ENCODE assay signal across 8 mouse cellular contexts in genomic region chr10:31445291-31446124, GRCm38 (mm10). TPM values are rescaled to one million over a fixed set of nuclear protein-coding genes. Genes with fewer than 3 reads are reported as not detected.
DNase-seq lines count a peak whose midpoint lies in the region; ATAC-seq lines count a peak whose summit lies in the region.

Tpd52l1 (minus strand) TSS chr10:31445958.

- peak; percentile 90 for ATAC-seq in megakaryocyte, adult 5-6 weeks (ENCODE audit: poor library complexity, severe bottlenecking)

- DNase-seq in adrenal gland, adult 8-10 months = peak; percentile 87
- peak; percentile 92 for DNase-seq in embryo, embryonic 10 days (ENCODE audit: low spot score)
- DNase-seq in gastrocnemius, postnatal 25 days = peak; percentile 77
- peak; percentile 38 for DNase-seq in induced T-regulatory cell, adult 2 months (ENCODE audit: low read depth)
- peak; percentile 71 to 73 for DNase-seq in left cerebral cortex, adult 8-10 months (ENCODE audit: low spot score in 2 of 2)
- peak; percentile 84 to 90 for DNase-seq in right cerebral cortex, postnatal 10 days (ENCODE audit: low spot score in 2 of 2)
- peak; percentile 80 to 86 for DNase-seq in urinary bladder, postnatal 4 days (ENCODE audit: low spot score in 2 of 2)

RNA-seq across cellular contexts. Expression of gene Tpd52l1, which starts in this region (rescaled TPM):
- total RNA-seq in adrenal gland, adult 8-10 months (2022) = 10 to 100 TPM; 46.2 to 55.3 (median 50.9) TPM
- total RNA-seq in gastrocnemius, postnatal 25 days (2021) = 10 to 100 TPM; 15.9 to 19.7 TPM
- 10 to 100 TPM; 24.8 to 31.1 (median 28.1) TPM for total RNA-seq in left cerebral cortex, adult 8-10 months (2022)
- total RNA-seq in megakaryocyte, adult 5-6 weeks (2015) = not detected in 2 replicates
- not detected in 2 replicates for total RNA-seq in megakaryocyte, adult 5-6 weeks (2017)

Comparison
In these comparisons a context has a peak if more than half of its experiments do, and no peak if none do; other contexts are left out.
1. Peak in every context shown above with its lines: DNase-seq and ATAC-seq.
2. RNA of gene Tpd52l1 (total RNA-seq): 46.2 to 55.3 TPM in adrenal gland, adult 8-10 months, 24.8 to 31.1 TPM in left cerebral cortex, adult 8-10 months and 15.9 to 19.7 TPM in gastrocnemius, postnatal 25 days; not detected in megakaryocyte, adult 5-6 weeks; every median in the first group is over 10 times any median in the second.
3. Peak in ATAC-seq in megakaryocyte, adult 5-6 weeks; RNA of the gene not detected or under 1 TPM.
4. DNase-seq: peak in every context shown above with its lines; median percentile 92 in embryo, embryonic 10 days; 87 in adrenal gland, adult 8-10 months; 87 in right cerebral cortex, postnatal 10 days; 83 in urinary bladder, postnatal 4 days; 77 in gastrocnemius, postnatal 25 days; 72 in left cerebral cortex, adult 8-10 months; 38 in induced T-regulatory cell, adult 2 months.